8 mouse cellular contexts compared by ENCODE assay signal in genomic region chr5:114381013-114381351, GRCm38 (mm10). TPM values are rescaled to one million over a fixed set of nuclear protein-coding genes. Genes with fewer than 3 reads are reported as not detected.
DNase-seq lines count a peak whose midpoint lies in the region; ATAC-seq and TF ChIP-seq lines count a peak whose summit lies in the region.

No protein-coding gene starts in this region.

- H3K4me2 ChIP-seq in limb, embryonic 14.5 days (replicated peaks; ENCODE audit: low read depth, low read length, severe bottlenecking) = peak overlapping the region; percentile 89
- H3K4me2 ChIP-seq in stomach, embryonic 14.5 days (replicated peaks; ENCODE audit: low read depth, low read length) = peak overlapping the region; percentile 61

- H3K9ac ChIP-seq in limb, embryonic 14.5 days (ENCODE audit: low read depth, low read length, severe bottlenecking) = peak overlapping the region; percentile 95
- peak overlapping the region; percentile 92 for H3K9ac ChIP-seq in stomach, embryonic 14.5 days (replicated peaks; ENCODE audit: low read depth, low read length)

- no peak for TF ChIP-seq CTCF in gastrocnemius, adult 2 months (IDR thresholded peaks at IDR 0.05)
- no peak for TF ChIP-seq CTCF in thymus, adult 2 months (IDR thresholded peaks at IDR 0.05; ENCODE audit: borderline replicate concordance, control insufficient read depth, extremely low read depth, insufficient read depth, low read length, poor library complexity)

- H3K27me3 ChIP-seq in thymus, adult 2 months (ENCODE audit: control insufficient read depth, insufficient read depth, low read length) = no peaks in the 10 kb centered on the region
- H3K27me3 ChIP-seq in limb, embryonic 14.5 days (ENCODE audit: control insufficient read depth, insufficient read depth, low read length) = no peaks in the 10 kb centered on the region
- H3K27me3 ChIP-seq in stomach, embryonic 14.5 days (ENCODE audit: control insufficient read depth, insufficient read depth, low read length) = no peaks in the 10 kb centered on the region

- peaks cover 30% of the 10 kb centered on the region for H3K4me1 ChIP-seq in thymus, adult 2 months (replicated peaks; ENCODE audit: control insufficient read depth, insufficient read depth, low read length)
- peaks cover 26% of the 10 kb centered on the region for H3K4me1 ChIP-seq in limb, embryonic 14.5 days (ENCODE audit: control insufficient read depth, insufficient read depth, low read length)
- H3K4me1 ChIP-seq in stomach, embryonic 14.5 days (ENCODE audit: control insufficient read depth, insufficient read depth, low read length) = peaks cover 42% of the 10 kb centered on the region

- H3K27ac ChIP-seq in gastrocnemius, adult 2 months = peak overlapping the region; percentile 96
- no peak overlapping the region for H3K27ac ChIP-seq in thymus, adult 2 months (ENCODE audit: control insufficient read depth, insufficient read depth, low read length)
- H3K27ac ChIP-seq in limb, embryonic 14.5 days (replicated peaks; ENCODE audit: low read depth, low read length) = peak overlapping the region; percentile 77
- H3K27ac ChIP-seq in stomach, embryonic 14.5 days (ENCODE audit: low read length) = peak overlapping the region; percentile 88

- no peaks in the 10 kb centered on the region for H3K9me3 ChIP-seq in limb, embryonic 14.5 days (ENCODE audit: control insufficient read depth, low read length)
- no peaks in the 10 kb centered on the region for H3K9me3 ChIP-seq in stomach, embryonic 14.5 days (ENCODE audit: control insufficient read depth, low read depth, low read length)

- H3K4me3 ChIP-seq in gastrocnemius, adult 2 months = peak overlapping the region; percentile 90
- H3K4me3 ChIP-seq in thymus, adult 2 months (ENCODE audit: control insufficient read depth, insufficient read depth, low read length) = peak overlapping the region; percentile 92
- peak overlapping the region; percentile 89 for H3K4me3 ChIP-seq in limb, embryonic 14.5 days (replicated peaks; ENCODE audit: low read length)
- peak overlapping the region; percentile 89 for H3K4me3 ChIP-seq in stomach, embryonic 14.5 days (ENCODE audit: low read depth, low read length)

- no peak for TF ChIP-seq POLR2A in thymus, adult 2 months (IDR thresholded peaks at IDR 0.05; ENCODE audit: control insufficient read depth, extremely low read depth, insufficient read depth, low read length, poor library complexity)
- TF ChIP-seq POLR2A in limb, embryonic 14.5 days (IDR thresholded peaks at IDR 0.05; ENCODE audit: borderline replicate concordance, extremely low read depth, insufficient read depth, insufficient read length) = no peak

- intact Hi-C loops in gastrocnemius, adult 2 months (cut with DNase I) = loop anchor here (5.0 kb wide), 2 partner anchors 61 to 69 kb away; partner anchors contain the start of genes Mmab and Mvk

- H3K36me3 ChIP-seq in thymus, adult 2 months (ENCODE audit: control insufficient read depth, insufficient read depth, low read length) = peaks cover 14% of the 10 kb centered on the region
- peaks cover 27% of the 10 kb centered on the region for H3K36me3 ChIP-seq in limb, embryonic 14.5 days (ENCODE audit: control insufficient read depth, insufficient read depth, low read length)
- peaks cover 15% of the 10 kb centered on the region for H3K36me3 ChIP-seq in stomach, embryonic 14.5 days (ENCODE audit: control insufficient read depth, insufficient read depth, low read length)

- WGBS in thymus, adult 2 months = under 1% methylated on average over 18 of the region's 18 CpGs
- WGBS in limb, embryonic 14.5 days = under 1% methylated on average over 15 of the region's 18 CpGs
- under 1% methylated on average over 18 of the region's 18 CpGs for WGBS in stomach, embryonic 14.5 days

- no peak for ATAC-seq in limb, embryonic 14.5 days (ENCODE audit: low FRiP score, low read depth)
- peak; percentile 1; the same call in 1 of the 2 replicates for ATAC-seq in stomach, embryonic 14.5 days (ENCODE audit: insufficient number of reproducible peaks, insufficient read depth, low FRiP score, low read depth)
- no peak for ATAC-seq in monocyte, adult 5-6 weeks (replicated peaks; ENCODE audit: insufficient number of reproducible peaks, low FRiP score, low TSS enrichment, poor library complexity, severe bottlenecking)

- no peak for DNase-seq in gastrocnemius, adult 2 months
- no peak for DNase-seq in gastrocnemius, postnatal 4 days (ENCODE audit: low spot score in 2 of 2)
- no peak for DNase-seq in thymus, adult 2 months
- no peak for DNase-seq in thymus, postnatal 0 days (ENCODE audit: low spot score)
- no peak for DNase-seq in limb, embryonic 14.5 days (ENCODE audit: low spot score)
- DNase-seq in frontal cortex, postnatal 36 days (ENCODE audit: low spot score in 2 of 2) = no peak

RNA-seq across cellular contexts. Expression of gene Ube3b, which starts 0.6 kb away (rescaled TPM):
- total RNA-seq in gastrocnemius, adult 2 months (2021) = 100 to 1,000 TPM; 116 to 120 TPM
- total RNA-seq in gastrocnemius, postnatal 4 days (2021) = 10 to 100 TPM; 54.2 to 59.3 TPM
- polyA plus RNA-seq in thymus, adult 2 months (2012; rRNA removed) = 123 and 133 TPM in 2 replicates
- polyA plus RNA-seq in thymus, postnatal 0 days (2015; fragmentation: Nextera tagmentation; extraction: Ambion mirVana) = 29.4 and 29.7 TPM in 2 replicates
- 57.6 and 78.4 TPM in 2 replicates for polyA plus RNA-seq in limb, embryonic 14.5 days (2012; rRNA removed)
- 51.2 and 56.4 TPM in 2 replicates for polyA plus RNA-seq in limb, embryonic 14.5 days (2014; fragmentation: Nextera tagmentation; extraction: Ambion mirVana)
- polyA plus RNA-seq in stomach, embryonic 14.5 days (2014; fragmentation: Nextera tagmentation; extraction: Ambion mirVana) = 46.3 and 51.6 TPM in 2 replicates
- total RNA-seq in monocyte, adult 5-6 weeks (2017) = 22.0 to 38.0 TPM (median 27.7 TPM) in 3 replicates

RNA-seq across cellular contexts. Expression of gene Kctd10, which starts 0.7 kb away (rescaled TPM):
- 10 to 100 TPM; 16.8 to 21.1 TPM for total RNA-seq in gastrocnemius, adult 2 months (2021)
- total RNA-seq in gastrocnemius, postnatal 4 days (2021) = 10 to 100 TPM; 38.0 to 40.7 TPM
- polyA plus RNA-seq in thymus, adult 2 months (2012; rRNA removed) = 76.3 and 87.7 TPM in 2 replicates
- 65.6 and 65.8 TPM in 2 replicates for polyA plus RNA-seq in thymus, postnatal 0 days (2015; fragmentation: Nextera tagmentation; extraction: Ambion mirVana)
- polyA plus RNA-seq in limb, embryonic 14.5 days (2012; rRNA removed) = 89.4 and 93.1 TPM in 2 replicates
- 103 and 105 TPM in 2 replicates for polyA plus RNA-seq in limb, embryonic 14.5 days (2014; fragmentation: Nextera tagmentation; extraction: Ambion mirVana)
- 111 and 125 TPM in 2 replicates for polyA plus RNA-seq in stomach, embryonic 14.5 days (2014; fragmentation: Nextera tagmentation; extraction: Ambion mirVana)
- 86.5 to 90.0 TPM (median 87.5 TPM) in 3 replicates for total RNA-seq in monocyte, adult 5-6 weeks (2017)
